Mouse (Mus musculus): ENCODE results near the gene Zp3.

The Zp3 gene

DNA sequence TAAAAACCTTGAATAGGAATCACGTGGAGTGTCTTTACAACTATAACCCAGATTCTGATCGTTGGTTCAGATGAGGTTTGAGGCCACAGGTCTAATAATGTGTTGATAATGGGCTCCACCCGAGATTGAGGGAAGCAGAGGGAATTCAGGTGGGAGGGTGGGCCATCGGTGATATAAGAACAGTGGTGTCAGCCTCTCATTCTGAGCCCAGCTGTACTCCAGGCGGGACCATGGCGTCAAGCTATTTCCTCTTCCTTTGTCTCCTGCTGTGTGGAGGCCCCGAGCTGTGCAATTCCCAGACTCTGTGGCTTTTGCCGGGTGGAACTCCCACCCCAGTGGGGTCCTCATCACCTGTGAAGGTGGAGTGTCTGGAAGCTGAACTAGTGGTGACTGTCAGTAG, at the start of gene Zp3:
Zp3 (plus strand) TSS at position 196 of the 400 bp plus-strand sequence.
- in situ Hi-C loops (cut with MboI) = loop anchor here (5.0 kb wide), 1 partner anchor 77 kb away; no protein-coding TSS in a partner anchor

DNA sequence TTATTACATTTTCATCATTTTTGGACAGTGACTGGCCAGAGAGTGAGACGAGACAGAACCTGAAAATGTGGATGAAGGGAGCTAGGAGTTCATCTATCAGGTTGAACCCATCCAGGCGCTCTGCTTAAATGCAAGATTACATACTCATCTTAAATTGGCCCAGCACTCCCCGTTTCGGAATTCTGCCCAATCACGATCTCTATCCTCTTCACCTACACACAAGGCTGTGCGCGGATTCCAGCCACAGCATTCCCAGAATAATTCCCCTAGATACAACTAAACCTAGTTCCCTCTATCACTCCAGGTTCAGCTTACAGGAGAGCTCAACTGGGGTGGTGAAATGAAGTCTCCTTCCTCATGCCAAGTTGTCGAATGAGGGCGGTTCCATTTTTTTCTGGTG, 48.4 kb upstream of the Zp3 start:
- in situ Hi-C loops (cut with MboI) = no loop called here

DNA sequence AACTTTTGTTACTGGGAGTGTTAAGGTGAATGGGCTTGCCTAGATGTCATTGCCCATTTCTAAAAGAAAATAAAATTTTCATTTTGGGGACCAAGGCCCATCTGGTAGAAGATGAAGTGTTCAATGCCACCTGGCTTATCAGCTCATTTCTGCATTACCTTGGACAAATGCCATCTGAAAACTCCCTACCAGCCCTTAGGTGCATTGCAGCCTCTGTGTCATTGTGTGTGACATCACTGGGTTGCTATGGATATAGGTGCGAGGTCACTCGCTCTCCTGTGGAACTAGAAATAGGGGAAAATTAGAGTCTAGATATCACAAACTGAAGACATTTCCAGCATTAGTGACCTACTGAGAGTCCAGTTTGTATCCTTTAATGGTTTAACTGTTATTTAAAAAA, 47.5 kb upstream of the Zp3 start:
- in situ Hi-C loops (cut with MboI) = no loop called here

DNA sequence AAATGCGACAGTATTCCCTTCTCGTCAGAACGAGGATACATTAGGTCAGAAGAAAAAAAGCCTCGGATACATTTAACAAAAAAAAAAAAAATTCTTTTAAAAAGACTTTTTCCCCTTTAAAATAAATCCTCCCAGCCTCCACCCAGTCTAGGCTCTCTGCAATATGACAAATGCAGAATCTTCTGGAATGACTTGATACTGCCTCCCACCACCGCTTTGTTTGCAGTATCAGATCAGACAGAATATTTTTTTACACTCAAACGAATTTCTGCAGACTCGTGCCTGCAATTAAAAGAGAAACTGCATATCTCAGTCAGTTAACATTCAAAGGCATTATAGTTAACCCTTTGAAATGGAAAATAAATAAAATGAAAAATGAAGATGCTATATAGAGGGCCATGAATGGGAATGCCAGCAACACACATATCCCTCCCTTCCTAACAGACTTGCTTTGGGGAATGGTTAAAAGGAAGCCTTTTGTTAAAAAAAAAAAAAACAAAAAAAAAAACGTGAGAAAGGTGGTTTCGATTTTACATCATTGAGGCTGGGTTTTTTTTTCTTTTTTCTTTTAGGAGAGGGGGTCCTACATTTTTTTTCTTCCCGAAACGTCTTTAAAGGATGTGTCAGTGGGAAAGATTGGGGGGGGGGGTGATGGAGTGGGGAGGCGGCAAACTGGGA, 46.5 kb upstream of the Zp3 start:
- in situ Hi-C loops (cut with MboI) = no loop called here

DNA sequence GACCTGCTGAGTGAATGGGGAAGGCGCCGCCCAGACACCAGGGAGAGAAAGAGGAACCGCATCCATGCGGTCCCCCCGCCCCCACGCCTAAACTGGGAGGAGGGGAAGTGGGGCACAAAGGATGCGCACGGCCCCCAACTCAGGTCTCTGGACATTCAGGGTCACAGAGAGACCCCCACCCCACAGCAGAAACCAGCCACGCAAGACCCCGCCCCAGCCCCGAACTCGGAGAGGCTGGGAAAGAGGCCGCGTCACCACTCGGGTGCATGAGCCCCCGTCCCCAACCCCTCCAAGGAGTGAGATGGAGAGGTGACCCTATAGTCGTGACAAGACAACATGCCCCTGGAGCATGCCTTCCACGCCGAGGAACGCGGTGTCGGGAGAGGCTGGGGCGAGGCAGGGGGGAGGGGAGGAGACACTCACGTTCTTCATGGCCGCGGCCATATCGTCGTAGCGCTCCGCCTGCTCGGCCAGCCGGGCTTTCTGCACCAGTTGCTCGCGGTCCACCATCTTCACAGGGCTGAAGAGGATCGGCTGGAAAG, 45.9 kb upstream of the Zp3 start:
- in situ Hi-C loops (cut with MboI) = no loop called here

DNA sequence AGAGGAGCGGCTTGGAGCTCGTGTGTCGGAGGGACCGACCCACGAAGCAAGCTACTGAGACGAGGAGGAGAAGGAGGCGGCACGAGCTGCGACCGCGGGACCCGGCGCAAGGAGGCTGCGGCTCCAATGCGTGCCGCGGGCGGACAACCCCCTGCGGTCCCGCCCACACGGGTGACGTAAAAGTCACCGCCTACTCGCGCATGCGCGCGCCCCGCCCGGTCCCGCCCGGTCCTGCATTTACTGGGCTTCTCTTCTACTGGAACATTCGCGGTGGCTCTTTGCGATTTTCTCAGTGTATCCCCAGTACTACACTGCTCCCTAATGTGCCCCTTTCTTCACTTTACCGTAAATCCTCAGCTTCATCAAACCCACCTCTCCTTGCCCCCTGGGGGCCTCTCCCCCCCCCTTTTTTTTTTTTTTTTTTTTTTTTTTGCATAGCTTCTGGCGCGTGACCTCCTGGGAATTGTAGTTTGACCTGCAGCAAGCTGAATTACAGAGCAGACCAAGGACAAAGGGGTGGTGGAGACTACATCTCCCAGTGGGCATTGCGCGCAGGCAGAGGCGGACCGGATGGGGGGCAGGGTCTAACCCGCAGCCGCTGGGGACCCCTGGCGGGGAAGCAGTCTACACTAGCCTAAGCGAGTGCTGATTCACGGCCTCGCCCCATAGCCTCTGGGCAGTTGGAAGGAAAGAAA, 45.3 kb upstream of the Zp3 start, which contains the start of gene Ywhag:
Ywhag (minus strand) TSS at position 136 of the 695 bp plus-strand sequence.
- in situ Hi-C loops (cut with MboI) = no loop called here

DNA sequence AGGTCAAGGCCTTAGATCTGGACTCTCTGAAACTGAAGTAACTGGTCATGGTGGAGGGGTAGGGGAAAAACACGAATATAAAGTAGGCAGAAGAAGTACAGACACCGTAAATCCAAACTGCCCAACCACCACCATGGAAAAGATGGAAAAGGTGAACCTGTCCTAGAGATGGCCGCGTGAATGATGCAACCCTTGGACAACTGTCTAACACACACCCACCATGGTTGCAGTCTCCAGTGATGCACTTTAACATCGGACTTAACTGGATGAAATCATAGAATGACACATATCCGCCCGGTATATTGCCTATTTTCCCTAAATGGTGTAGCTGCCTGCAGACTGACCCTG, 44.7 kb upstream of the Zp3 start:
- in situ Hi-C loops (cut with MboI) = no loop called here

DNA sequence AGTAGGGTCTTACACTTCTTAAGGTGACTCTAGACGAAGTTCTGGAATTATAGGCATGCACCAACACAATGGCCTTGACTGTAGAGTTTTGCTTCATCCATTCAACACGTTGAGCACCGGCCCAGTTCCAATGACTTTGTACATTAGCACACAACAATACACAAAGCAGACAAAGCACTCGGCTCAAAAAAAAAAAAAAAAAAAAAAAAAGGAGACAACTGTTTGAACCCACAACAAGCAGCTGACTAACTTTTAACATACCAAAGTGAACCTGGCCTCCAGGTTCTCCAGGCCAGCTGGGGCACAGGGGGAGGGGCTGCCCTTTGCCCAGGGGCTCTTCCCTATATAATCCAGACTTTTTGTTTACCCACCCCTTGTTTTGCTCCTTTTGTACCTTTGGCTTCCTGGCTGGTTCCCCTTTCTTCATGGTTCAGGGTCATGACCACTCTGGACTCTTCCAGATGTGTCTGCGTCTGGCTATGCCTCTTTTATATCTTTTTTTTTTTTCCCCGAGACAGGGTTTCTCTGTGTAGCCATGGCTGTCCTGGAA, 44.2 kb upstream of the Zp3 start:
- in situ Hi-C loops (cut with MboI) = no loop called here

DNA sequence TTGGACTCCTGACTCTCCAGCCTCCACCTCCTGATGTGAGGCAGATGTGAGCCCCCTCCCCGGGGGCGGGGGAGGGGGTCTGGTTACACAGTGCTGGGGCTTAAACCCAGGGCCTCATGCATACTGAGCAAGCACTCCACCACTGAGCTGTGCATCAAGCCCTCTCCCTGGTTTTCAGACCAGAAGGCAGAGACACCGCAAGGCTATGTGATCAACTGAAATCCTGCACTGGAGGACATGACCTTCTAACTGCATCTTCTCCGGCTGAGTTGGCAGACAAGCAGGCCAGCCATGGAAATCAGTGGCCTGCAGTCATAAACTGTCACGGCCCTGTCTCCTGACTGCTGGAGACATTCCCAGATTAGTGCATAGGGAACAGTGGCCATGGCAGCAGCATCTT, 39.3 kb upstream of the Zp3 start:
- in situ Hi-C loops (cut with MboI) = no loop called here

DNA sequence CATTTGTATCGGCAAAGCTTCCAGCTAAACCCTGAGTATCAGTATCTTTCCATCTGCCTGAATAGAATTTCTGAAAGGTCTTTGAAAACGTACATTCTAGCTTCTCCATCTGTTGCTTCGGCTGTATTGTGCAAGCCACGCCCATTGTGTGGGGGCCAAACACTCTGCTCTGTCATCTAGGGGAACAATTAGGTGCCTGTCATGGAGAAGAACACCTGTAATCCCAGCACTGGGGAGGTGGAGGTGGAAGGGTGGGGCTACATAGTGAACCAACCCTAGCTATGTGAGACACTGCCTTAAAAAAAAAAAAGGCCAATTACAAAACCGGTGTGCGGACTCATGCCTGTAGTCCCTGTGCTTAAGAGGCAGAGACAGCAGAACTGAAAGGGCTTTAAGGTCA, 37.2 kb upstream of the Zp3 start:
- in situ Hi-C loops (cut with MboI) = no loop called here

DNA sequence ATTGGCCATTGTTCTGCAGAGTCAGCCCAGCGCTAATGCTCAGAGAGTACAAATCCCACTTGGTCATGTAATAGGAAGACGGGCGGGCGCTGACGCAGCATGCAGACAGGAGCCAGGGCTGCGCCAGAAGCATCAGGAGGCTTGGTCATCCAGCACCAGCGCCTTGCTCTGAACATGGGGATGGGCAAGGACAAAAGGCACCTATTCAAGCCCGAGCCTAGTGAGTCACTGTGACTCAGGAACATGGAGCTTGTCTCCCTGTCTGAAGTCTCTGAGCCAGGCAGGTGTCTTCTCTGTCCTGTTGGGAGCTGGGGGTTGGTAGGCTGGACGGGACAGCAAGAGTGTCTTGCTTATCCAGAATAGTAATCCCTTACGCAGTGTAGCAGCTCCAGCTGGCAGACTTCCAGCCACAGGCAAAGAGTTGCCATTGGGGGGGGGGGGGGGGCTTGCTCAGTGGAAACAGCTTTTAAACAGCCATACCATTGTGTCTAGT, 33.9 kb upstream of the Zp3 start:
- in situ Hi-C loops (cut with MboI) = no loop called here

DNA sequence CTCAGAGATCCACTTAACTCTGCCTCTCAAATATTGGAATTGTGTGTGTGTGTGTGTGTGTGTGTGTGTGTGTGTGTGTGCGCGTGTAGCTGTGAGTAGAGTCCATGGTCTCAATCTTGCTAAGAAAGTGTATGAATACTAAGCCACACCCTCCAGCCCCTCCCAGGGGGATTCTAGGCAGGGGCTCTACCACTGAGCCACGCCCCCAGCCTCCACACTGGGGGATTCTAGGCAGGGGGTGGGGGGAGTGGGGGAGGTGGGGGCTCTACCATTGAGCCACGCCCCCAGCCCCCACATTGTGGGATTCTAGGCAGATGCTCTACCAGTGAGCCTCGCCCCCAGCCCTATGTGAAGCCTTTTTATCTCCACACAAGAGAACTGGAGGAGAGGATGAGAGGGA, 33.3 kb upstream of the Zp3 start:
- in situ Hi-C loops (cut with MboI) = no loop called here

DNA sequence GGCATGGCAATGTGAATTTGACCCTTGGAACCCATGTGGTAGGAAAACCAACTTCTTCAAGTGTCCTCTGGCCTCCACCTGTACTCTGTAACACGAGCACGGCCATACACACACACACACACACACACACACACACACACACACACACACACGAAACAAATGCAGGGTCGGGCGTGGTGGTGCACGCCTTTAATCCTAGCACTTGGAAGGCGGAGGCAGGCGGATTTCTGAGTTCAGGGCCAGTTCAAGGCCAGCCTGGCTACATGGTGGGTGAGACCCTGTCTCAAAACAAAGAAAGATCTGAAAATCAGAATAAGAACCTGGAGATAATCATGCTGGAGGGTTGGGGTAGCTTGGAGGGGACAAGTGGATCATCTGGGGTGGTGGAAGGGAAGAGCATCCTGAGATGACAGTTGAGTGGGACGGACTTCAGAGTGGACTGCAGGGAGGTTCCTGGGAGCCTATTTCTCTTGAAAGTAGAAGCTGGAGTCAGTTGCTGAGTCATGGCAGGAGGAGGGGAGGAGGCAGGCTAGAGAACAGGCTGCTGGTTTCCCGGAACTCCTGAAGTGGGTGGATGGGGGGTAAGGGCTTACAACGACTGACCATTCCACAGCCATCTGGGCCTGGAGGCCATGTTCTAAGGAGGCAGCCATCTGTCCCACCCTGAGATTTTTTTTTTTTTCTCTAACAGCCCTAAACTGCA, 29.0 kb upstream of the Zp3 start:
- in situ Hi-C loops (cut with MboI) = no loop called here

DNA sequence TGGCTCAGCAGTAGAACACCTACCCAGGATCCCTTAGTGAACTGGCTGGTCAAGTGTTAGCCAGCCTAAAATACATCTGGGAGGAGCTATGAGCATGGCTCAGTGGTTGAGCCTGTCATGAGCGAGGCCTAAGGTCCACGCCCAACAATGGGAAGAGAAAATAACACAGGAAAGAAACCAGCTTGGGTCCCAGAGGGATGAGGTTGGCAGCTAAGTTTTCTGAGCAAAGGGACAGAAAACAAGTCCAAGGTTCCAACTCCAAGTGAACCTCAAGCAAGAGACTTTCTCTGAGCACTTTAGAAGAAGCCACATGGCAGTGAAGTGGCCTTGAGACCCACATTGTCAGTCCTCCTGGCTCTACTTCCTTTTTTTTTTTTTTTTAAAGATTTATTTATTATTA, 28.2 kb upstream of the Zp3 start:
- in situ Hi-C loops (cut with MboI) = no loop called here

DNA sequence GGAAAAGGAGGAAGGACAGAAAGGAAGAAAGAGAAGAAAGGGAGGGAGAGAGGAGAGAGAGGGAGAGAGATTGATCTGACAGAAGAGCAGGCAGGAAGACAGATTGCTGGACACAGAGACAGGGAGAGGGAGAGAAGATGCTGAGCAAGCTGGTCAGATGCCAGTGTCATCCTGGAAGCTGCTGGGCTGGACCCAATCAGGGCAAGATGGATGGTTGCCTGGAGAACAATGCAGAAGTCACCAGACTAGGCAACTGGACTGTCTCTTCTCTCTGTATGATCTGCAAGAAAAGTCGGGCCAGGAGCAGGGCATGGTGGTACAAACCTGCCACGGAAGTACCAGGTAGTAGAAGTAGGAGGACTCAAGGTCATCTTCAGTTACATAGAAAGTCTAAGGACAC, 27.1 kb upstream of the Zp3 start:
- in situ Hi-C loops (cut with MboI) = no loop called here

DNA sequence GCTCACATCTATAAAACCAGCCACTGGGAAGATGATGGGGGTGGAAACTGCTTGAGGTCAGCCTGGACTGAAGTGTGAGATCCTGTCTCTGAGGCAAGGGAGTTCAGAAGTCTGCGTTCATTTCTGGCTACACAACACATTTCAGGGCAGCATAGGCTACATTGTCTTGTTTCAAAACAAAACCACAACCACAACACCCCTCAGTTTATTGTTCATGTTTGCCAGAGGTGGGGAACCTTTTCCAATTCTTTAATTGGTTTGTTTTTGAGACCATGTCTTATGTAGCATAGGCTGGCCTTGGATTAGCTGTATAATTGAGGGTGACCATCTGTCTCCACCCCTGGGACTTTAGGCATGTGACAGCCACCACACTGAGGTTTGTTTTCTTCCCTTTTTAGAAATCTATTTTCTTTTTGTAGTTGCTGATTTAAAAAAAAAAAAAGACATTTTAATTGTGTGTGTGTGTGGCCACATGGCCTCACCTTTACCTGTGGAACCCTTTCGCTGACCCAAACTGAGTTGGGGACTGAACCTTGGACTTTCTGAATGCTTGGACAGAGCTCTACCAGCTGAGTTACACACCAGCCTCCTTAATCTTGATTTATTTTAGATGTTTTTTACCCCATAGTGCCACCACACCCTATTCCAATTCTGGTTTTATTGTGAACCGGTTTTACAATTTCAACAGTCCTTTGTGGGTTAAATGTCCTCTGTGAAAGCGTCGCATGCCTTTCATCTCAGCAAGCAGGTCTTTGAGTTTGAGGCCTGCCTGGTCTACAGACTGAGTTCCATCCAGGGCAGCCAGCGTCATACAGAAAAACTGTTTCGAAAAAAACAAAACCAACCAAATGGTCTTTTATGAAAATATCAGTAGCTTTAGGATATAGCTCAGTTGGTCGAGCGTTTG, 23.3 kb upstream of the Zp3 start:
- in situ Hi-C loops (cut with MboI) = no loop called here

DNA sequence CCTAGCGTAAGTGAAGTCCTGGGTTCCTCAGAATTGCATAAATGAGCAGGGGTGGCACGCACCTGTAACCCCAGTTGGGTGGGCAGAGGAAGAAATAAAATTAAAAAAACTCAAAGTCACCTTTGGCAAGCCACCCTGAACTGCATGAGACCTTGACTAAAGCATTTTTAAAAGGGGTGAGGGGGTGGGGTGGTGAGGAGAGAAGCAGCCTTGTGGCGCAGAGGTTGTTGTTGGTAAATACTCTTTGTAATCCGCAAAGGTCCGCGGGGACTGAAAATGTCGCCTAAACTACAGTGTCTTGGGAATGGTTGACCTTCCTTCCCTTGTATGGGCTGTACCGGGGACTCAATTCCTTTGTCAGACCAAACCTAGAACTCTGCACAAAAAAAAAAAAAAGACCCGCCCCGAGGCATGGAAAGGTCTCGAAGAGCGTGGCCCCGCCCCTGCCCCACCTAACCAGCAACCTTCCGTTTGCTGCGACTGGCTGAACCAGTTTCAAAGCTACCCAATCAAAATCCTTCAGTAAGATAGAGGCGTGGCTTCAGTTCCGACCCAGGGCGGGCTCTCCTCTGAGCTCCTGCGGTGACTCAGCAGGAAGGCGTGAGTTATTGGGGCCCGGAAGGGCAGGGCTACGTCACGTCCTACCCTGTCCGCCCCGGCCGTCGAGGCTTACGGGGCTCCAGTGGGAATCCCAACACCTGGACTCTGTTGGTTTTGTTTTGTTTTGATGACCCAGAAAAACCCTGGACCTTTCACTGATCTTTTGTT, 22.5 kb upstream of the Zp3 start:
- in situ Hi-C loops (cut with MboI) = no loop called here

DNA sequence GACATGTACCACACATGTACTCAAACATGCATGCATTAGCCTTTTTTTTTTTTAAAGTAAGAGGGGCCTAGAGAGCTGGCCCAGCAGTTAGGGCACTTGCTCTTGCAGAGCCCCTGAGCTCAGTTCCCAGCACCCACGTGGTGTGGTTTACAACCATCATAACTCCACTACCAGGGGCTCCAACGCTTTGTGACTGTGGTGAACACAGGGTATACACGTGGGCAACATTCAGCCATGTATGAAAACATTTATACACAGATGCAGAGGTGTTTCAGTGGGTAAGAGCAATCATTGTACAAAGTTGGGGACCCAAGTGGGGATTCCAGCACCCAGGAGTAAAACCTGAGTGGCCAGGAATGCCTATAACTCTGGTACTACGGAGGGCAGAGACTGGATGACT, 21.5 kb upstream of the Zp3 start:
- in situ Hi-C loops (cut with MboI) = no loop called here

DNA sequence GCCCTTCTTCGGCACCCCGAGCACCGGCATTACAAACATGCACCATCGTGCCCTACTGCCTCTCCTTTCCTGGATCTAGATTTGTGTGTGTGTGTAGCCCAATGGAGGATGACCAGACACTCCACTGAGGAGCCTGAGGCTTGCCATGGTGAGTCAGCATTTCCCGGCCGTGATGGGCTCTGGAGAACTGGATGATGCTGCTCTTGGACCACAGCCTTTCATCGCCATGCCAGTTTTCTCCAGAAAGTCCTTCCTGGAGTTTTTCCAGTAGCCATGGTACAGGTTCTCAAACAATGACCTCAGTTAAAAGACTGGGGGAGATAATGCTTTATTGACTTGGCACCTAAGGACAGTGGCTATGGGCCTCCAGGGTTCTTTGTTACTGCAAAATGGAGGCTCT, 20.0 kb upstream of the Zp3 start:
- in situ Hi-C loops (cut with MboI) = no loop called here

DNA sequence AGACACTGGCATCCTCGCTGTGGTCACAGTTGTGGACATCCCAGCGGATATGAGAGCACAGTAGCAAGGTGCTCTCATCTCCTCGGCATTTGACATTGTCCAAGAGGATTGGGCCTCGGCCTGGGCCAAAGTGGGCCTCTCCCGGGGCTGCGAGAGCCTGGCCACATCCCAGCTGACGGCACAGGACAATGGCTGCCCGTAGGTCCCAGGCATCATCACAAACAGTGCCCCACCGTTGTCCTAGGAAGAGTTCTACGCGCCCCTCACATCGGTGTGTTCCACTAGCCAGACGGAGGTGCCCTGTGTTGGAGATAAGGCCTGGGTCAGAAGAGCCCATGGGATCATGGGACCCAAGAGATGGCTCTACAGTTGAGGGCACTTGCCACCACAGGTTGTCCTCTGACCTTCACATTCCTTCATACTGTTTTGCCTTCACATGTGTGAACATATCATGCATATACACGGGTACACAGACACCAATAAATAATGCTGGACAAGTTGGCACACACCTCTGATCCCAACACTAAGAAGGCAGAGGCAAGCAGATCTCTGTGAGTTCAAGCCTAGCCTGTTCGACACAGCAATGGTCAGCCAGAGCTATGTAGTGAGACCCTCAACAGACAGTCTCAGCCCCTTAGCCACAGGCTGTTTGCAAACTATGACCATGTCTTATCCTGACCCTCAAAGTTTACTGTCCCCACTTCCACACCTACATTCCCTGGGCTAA, 18.8 kb upstream of the Zp3 start:
- in situ Hi-C loops (cut with MboI) = no loop called here
